Mouse (Mus musculus) testis, adult 2 months (tissue): ENCODE measurements around the gene Banp. TPM values are rescaled to one million over a fixed set of nuclear protein-coding genes. Genes with fewer than 3 reads are reported as not detected.

Experiments used
- H3K27ac ChIP-seq: fragments of 200-500 bp; 2 replicates; pipeline ENCODE4 v1.5.1; 2012; ENCODE audit warnings: low read depth, low read length; ENCODE audit not compliant: control insufficient read depth, insufficient read depth
- H3K27me3 ChIP-seq: fragments of 200-500 bp; 2 replicates; pipeline ENCODE4 v1.6.1; 2012; ENCODE audit warnings: mild to moderate bottlenecking, low read length, moderate library complexity; ENCODE audit not compliant: control insufficient read depth, insufficient read depth
- H3K36me3 ChIP-seq: fragments of 200-500 bp; 2 replicates; pipeline ENCODE4 v1.6.1; 2012; ENCODE audit warnings: mild to moderate bottlenecking, low read length; ENCODE audit not compliant: control insufficient read depth, insufficient read depth
- H3K4me1 ChIP-seq: fragments of 200-500 bp; 2 replicates; pipeline ENCODE4 v1.6.1; 2012; ENCODE audit warnings: low read length; ENCODE audit not compliant: control insufficient read depth, insufficient read depth
- H3K4me3 ChIP-seq: fragments of 200-500 bp; 2 replicates; pipeline ENCODE4 v1.5.1; 2012; ENCODE audit warnings: low read depth, mild to moderate bottlenecking, low read length, moderate library complexity, mixed read lengths; ENCODE audit not compliant: control insufficient read depth
- CTCF ChIP-seq: fragments of 200-500 bp; IDR thresholded peaks from 2 replicates; pipeline ENCODE4 v1.5.1; 2012; ENCODE audit warnings: low read depth, mild to moderate bottlenecking, inconsistent platforms, low read length, moderate library complexity; ENCODE audit not compliant: control insufficient read depth, insufficient read depth, insufficient replicate concordance
- POLR2A ChIP-seq: fragments of 200-500 bp; IDR thresholded peaks from 2 replicates; pipeline ENCODE4 v1.6.1; 2012; ENCODE audit warnings: low read depth, mild to moderate bottlenecking, inconsistent platforms, low read length, moderate library complexity; ENCODE audit not compliant: control insufficient read depth
- polyA plus RNA-seq: library from polyadenylated mRNA; depleted of rRNA; stranded (reverse); fragments of >200 nt; gene quantifications from 2 replicates; pipeline ENCODE4 v1.2.3, GENCODE M21; 2012

Gene Banp
- polyA plus RNA-seq, 1 experiment, result 15.6 TPM

- Histone ChIP-seq H3K27ac (no peak overlapping the region), H3K4me3 (no peak overlapping the region), H3K4me1 (peaks cover 25% of the 10 kb centered on the region), H3K27me3 (no peaks in the 10 kb centered on the region), H3K36me3 (no peaks in the 10 kb centered on the region)
- no peak for TF ChIP-seq CTCF
- TF ChIP-seq POLR2A, result no peak
Observed at GRCm38 (mm10) chr8:121952122-121952521, 2.6 kb downstream of the Banp start.

- no peak; the same call in 1 of the 2 replicates for TF ChIP-seq POLR2A
- TF ChIP-seq CTCF, result no peak
- Histone ChIP-seq H3K27me3 (no peaks in the 10 kb centered on the region), H3K4me3 (no peak overlapping the region), H3K27ac (no peak overlapping the region), H3K36me3 (no peaks in the 10 kb centered on the region), H3K4me1 (peaks cover 19% of the 10 kb centered on the region)
Observed at GRCm38 (mm10) chr8:121952800-121953199, 3.2 kb downstream of the Banp start.

- TF ChIP-seq CTCF, result no peak
- TF ChIP-seq POLR2A, result peak; percentile 63; the same call in 1 of the 2 replicates
- Histone ChIP-seq H3K36me3 (no peaks in the 10 kb centered on the region), H3K4me3 (no peak overlapping the region), H3K4me1 (peaks cover 8% of the 10 kb centered on the region), H3K27me3 (no peaks in the 10 kb centered on the region), H3K27ac (no peak overlapping the region)
Observed at GRCm38 (mm10) chr8:121953821-121954545, 4.4 kb downstream of the Banp start.

- H3K27me3 ChIP-seq, result no peaks in the 10 kb centered on the region
- peaks cover 5% of the 10 kb centered on the region for H3K4me1 ChIP-seq
- no peaks in the 10 kb centered on the region for H3K36me3 ChIP-seq
- TF ChIP-seq POLR2A (peak; percentile 56; the same call in 1 of the 2 replicates), CTCF (no peak; the same call in 1 of the 2 replicates)
- H3K4me3 ChIP-seq, result no peak overlapping the region
- no peak overlapping the region for H3K27ac ChIP-seq
Observed at GRCm38 (mm10) chr8:121954981-121955555, 5.5 kb downstream of the Banp start.

- Histone ChIP-seq H3K4me1 (peaks cover 5% of the 10 kb centered on the region), H3K27me3 (no peaks in the 10 kb centered on the region), H3K4me3 (no peak overlapping the region), H3K36me3 (no peaks in the 10 kb centered on the region), H3K27ac (0 out of 2 replicates have a peak overlapping the region, but pooled peaks have one; percentile 22)
- TF ChIP-seq POLR2A (peak; percentile 34; the same call in 1 of the 2 replicates), CTCF (no peak)
Observed at GRCm38 (mm10) chr8:121955825-121956500, 6.4 kb downstream of the Banp start.

- no peak overlapping the region for H3K27ac ChIP-seq
- H3K36me3 ChIP-seq, result no peaks in the 10 kb centered on the region
- TF ChIP-seq CTCF, result no peak
- TF ChIP-seq POLR2A, result no peak
- peaks cover 2% of the 10 kb centered on the region; the same call in 1 of the 2 replicates for H3K4me1 ChIP-seq
- no peak overlapping the region for H3K4me3 ChIP-seq
- H3K27me3 ChIP-seq, result no peaks in the 10 kb centered on the region
Observed at GRCm38 (mm10) chr8:121958395-121958794, 8.8 kb downstream of the Banp start.

- no peak for TF ChIP-seq CTCF
- TF ChIP-seq POLR2A, result no peak
Observed at GRCm38 (mm10) chr8:121962892-121963291, 13.3 kb downstream of the Banp start.

More at GRCm38 (mm10) chr8:121962892-121963291, 13.3 kb downstream of the Banp start:
- peaks cover 7% of the 10 kb centered on the region for H3K4me1 ChIP-seq
- H3K4me3 ChIP-seq, result no peak overlapping the region
- H3K36me3 ChIP-seq, result no peaks in the 10 kb centered on the region
- no peak overlapping the region for H3K27ac ChIP-seq
- H3K27me3 ChIP-seq, result no peaks in the 10 kb centered on the region
